Mouse (Mus musculus) induced T-regulatory cell, adult 2 months (primary cell): ENCODE measurements around the gene Megf11.

ENCODE experiments used
- DNase-seq: peaks from one replicate; pipeline ENCODE4 v3.0.0-alpha.2; 2012; ENCODE audit warnings: low read depth

The Megf11 gene

DNA sequence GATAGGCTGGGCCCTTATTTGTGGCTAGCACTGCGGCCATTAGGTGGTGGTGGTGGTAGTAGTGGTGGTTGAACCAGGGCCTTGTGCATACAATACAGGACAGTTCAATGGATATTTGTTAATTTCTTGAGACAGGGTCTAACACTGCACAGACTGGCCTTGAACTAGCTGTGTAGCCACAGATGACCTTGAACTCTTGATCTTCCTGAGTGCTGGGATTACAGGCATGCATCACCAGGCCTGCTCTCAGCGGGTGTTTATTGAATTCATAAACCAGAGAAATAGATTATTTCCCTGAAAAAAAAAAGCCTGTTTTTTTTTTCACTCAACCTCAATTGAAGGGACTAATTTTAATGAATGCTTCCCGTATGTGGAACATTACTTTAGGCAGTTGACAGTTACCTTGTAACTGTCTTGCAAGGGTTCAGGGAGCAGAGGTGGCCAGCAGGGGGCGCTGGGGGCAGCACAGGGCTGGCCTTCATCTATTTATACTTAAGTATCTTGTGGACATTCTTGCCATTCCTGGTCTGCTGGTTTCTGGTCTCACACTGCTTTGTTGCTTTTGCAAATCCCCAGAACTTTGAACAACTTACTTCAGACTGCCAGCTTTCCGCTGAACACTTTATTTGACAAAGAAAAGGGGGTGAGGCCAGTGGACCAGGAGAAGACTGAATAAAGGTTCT, 8.6 kb downstream of the Megf11 start:
- peak; percentile 62 for DNase-seq

DNA sequence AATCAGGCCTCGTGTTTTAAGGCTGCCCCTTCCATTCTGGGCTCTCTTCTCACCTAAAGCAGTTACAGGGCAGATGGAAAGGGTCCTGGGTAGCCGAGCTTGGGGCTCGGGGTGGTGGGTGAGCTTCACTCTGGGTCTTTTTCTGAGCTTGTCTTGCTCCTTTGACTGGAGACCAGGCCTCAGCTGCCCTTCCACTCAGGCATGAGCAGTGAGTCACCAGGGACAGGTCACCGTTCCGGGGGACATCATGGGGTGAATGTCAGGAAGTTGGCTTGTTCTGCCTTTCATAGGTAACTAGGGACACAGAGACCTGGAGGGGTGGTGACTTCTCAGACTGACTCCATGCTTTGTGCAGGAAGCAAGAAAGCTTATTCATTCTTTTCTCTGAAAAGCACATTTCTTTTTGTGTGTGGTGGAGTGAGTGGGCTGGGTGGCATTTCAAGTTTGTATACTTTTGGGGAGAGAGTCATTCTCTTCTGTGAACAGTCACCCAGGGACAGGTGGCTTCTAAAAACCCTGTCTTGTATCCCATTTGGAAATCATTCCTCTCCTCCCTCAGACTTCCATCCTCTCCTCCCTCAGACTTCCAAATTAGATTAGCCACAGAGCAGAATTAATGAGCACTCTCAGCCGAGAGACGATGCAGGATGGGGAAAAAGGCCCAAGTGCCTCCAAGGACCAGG, 10.0 kb downstream of the Megf11 start:
- no peak for DNase-seq

- peak; percentile 29 for DNase-seq
Measured at GRCm38 (mm10) chr9:64397108-64397507, 11.7 kb downstream of the Megf11 start.

DNA sequence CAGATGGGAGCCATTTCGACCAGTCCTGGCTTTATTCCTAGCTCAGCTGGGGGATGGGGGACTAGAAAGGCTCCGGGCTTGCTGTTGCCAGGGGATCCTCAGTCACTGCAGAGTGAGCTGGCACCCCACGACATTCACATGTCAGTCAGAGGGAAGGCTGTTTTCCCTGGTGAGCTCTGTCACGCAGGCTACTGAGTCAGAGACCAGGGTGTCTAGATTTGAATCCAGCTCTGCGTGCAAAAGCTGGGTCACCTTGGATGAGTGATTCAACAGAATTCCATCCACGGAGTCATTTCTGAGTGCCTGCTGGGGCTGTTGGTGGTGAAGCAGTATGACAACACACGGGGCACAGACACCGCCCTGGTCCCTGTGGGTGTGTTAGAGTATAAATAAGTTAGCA, 13.7 kb downstream of the Megf11 start:
- no peak for DNase-seq

GRCm38 (mm10) chr9:64402141-64402540, 16.7 kb downstream of the Megf11 start:
- DNase-seq: no peak

DNA sequence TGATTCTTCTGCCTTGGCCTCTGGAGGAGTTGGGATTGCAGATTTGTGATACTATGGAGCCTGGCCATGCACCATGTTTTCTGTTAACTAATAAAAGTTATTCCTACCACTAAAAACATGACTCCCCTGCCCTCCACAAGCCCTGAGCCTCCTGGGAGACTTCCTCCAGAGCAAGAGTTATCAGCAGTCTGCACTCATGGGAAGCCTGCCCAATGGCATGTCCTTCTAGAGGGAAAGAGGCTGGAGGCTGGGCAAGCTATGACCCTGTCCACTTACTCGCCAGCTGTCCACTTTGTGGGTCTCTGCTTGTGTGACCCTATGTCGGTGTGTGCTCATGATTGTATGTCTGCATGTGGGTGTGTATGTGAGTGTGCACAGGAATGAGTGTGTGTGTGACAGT, 21.4 kb downstream of the Megf11 start:
- DNase-seq: no peak

DNA sequence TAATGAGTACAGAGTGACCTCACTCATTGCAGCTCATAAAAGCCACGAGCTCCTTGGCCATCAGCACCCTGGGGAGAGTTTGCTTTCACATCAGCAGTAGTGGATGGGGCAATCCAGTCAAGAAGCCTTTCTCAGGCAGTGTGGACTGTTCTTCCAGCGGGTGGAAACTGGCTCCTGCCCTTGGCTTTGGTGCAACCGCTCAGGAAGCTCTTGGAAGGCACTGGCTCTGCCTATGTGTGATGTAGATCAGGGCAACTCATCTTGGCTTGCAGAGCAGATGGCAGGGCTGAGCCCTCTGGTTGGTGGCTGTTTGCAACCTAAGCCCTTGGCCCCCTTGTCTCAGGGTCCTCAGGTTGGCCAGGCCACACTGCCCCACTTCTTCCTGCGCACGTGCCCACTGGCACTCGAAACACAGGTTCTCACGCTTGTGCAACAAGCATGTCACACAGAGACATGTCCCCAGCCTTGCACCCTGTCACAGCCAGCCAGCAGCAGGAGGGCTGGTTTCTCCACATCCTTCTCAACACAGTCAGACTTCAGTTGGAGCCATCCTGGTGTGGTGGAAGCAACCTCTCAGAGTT, 22.1 kb downstream of the Megf11 start:
- DNase-seq: no peak

DNA sequence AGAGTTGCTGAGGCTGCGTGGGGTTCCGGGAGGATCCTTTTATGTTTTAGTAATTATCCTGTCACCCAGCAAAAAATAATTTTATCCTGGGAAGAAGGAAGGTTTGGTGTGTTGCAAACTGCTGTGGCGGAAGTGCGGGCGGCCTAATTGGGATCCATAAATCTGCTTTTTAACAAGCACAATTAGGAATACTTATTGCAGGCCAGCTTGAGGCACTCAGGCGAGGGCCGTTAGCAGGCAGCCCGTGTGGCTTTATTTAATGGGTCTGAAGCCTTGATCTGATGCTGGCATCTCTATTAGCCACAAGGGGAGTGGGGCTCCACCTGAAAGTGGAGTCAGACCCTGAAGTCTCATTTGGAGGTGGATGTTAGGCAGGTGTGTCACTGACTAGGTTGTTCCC, 23.4 kb downstream of the Megf11 start:
- no peak for DNase-seq

DNA sequence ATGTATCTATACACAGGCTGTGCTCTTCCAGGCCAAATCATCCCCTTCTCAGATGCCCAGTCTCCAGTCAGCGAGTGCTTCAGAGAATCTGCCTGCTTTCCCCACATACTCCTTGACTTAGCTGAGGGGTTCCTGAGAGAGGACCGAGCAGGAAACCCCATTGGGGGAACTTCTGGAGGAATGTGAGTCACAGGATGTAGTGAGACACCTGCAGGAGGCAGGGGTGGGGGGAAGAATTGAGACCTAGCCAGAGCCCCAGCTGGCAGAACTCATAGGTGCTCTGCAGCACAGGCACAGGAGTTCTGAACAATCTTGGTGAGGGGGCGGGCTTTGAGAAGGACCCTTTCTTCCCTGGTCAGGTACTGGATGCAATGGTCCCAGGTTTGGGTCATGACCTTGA, 35.0 kb downstream of the Megf11 start:
- DNase-seq: no peak

DNA sequence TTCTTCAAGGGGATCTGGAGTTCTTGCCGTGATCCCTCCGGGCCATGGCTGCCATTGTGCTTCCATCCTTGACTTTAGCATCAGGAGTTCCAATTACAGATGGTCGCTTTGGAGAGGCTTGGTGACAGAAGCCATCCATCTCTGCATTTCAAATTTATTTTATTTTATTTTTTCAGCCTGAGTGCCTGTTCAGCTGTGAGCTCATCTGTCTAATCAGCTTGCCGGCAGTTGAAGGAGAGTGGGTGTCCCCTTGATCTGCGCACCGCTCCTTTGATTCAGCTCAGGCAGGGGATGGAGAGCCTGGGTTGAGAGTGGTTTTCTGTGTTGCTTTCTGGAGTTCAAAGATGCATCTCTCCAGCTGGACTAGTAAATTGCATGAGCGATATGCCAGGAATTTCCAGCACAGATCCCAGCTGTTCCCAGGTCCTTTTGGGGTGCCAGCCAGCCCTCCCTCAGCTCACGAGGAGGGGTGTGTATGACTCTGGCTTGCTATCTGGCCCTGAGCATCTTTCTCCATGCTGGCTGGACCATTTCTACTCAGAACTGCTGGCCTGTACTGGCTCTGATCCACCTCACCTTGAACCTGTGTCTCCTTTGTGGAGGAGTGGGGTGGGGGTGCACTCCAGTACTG, 36.7 kb downstream of the Megf11 start:
- DNase-seq: no peak

DNA sequence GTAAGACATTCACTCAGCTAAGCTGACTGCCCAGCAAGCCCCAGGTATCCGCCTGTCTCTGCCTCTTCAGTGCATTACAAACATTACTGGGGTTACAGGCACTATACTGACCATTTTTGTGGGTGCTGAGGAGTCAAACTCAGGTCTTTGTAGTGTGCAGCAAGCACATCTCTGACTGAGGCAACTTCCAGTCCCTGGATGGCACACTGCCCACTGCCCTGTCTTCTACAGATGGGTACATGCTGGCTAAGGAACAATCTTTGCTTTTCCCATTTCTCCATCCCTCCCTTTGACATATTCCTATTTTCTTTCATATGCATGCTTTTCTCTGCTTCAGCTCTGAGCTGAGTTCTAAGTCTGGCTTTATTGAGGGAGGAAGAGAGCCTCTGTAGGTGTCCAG, 38.5 kb downstream of the Megf11 start:
- DNase-seq: no peak

DNA sequence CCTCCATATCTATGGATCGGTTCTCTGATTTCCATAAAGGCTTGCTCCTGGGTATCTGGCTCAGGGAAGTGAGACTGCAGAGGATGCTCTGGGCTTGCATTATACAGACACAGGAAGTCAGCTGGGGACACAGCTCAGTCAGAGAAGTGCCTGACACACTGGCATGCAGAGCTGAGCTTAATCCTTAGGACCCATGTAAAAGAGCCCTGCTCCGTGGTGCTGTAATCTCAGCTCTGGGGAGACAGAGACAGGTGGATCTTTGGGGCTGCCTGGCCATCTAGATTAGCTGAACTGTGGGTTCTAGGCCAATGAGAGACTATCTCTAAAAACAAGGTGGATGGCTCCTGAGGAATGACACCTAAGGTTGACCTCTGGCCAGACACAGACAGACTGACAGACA, 50.7 kb downstream of the Megf11 start:
- DNase-seq: no peak

DNA sequence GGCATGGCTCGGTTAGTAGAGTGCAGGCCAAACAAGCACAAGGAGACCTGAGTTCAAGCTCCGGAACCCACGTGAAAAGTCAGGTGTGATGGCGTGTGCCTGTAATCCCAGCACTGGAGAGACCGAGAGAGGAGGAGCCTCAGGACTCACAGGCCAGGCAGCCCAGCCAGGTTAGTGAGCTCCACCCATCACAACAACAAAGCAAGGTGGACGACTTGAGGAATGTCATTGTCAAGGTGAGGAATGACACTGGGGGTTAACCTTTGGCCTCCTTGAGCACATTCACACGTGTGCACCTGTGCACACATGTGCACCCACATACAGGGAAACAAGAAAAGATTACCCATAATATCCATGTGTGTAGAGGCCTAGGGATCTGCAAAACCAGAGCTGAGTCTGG, 54.7 kb downstream of the Megf11 start:
- DNase-seq: no peak

DNA sequence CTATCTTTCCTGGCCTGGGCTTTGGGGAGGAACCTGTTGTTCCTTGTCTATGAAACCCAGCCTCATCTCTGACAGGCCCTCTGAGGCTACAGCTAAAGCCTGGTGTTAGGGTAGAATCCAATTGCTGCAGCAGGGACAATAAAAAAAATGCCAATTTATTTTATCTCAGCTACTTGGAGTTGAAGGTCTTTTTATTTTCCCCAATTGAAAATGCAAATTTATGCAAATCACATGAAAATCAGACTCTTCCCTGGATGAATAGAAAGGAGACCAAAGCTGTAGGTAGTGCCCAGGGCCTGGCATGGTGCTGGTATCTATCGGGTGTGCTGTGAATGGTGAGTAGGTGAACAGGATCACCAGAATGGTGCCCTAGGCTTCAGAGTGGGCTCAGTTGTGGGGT, 60.6 kb downstream of the Megf11 start:
- DNase-seq: no peak

- DNase-seq: no peak
Measured at GRCm38 (mm10) chr9:64447070-64447469, 61.6 kb downstream of the Megf11 start.

DNA sequence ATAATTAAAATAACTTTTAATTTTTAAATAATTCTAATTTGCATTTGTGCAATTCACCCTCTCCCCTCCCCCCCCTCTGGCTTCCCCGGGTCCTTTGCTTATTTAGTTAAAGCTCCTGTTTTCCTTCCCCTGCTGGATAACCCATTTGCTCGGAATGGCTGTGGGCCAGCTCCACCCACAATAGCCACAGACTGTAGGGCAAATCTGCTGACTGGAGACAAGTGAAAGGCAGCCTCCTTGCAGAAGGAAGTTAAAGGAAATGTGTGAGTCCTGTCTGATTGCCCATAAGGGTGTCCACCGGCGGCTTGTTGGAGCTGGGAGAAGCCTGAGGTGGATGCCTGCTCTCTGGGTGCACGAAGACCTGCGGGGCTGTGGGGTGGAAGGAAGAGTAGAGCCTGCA, 62.1 kb downstream of the Megf11 start:
- no peak for DNase-seq

- DNase-seq: peak; percentile 1
Measured at GRCm38 (mm10) chr9:64452769-64453168, 67.3 kb downstream of the Megf11 start.

- DNase-seq: no peak
Measured at GRCm38 (mm10) chr9:64454196-64454595, 68.8 kb downstream of the Megf11 start.

DNA sequence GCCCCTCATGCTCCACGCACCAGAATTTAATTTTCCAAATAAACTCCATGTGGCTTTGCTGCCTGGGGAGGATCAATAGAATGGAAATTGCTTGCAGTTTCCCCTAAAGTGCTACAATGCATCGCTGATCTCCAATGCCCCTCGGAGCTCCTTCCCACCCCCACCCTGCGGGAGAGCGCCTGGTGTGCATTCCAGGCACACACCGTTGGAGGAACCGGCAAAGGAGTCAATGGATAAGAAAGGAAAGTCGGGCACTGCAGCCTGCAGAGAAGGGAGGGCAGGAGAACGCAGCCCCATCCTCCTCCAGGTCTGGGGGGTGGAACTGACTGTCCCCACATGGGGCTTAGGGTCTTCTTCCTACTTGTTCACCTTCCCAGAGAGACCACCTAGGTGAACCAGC, 70.5 kb downstream of the Megf11 start:
- DNase-seq: no peak

DNA sequence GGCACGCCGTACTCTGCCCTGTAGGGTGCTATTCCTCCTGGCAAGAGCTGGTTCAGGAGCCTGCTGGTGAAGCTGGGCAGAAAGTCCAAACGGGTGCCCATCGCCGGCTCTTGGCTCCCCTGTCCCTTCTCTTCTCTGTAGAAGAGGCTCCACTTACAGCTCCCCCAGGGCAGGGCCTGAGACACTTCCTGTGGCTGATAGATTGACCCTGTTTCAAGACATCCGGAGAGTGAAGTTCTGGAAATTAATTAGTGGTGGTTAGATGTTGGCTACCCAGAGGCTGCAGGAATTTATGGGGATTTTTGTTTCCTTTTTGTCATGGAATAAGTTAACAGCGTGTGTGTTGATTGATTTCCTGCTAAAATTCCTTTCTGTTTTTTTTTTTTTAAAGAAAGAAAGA, 72.2 kb downstream of the Megf11 start:
- no peak for DNase-seq

- DNase-seq: no peak
Measured at GRCm38 (mm10) chr9:64461568-64462308, 76.3 kb downstream of the Megf11 start.

DNA sequence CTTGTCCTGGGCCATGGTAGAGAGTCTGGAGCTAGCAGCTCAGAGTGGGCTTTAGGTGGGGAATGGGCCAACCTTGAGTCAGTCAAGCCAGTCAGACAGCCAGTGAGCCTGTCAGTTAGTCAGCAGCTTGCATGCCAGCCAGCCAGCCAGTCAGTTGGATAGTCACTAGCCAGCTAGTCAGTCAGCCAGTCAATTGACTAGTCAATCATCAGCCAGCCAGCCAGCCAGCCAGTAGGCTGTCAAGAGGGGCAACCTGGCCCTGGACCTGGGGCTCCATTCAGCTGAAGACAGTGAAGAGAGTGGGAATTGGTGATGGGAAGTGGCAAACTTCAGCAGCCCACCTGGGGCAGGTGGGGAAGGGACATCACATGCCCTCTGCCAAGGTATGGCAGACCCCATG, 77.4 kb downstream of the Megf11 start:
- no peak for DNase-seq
